Mouse (Mus musculus) liver, postnatal 0 days (tissue): ENCODE data around the gene Dscam. TPM values are rescaled to one million over a fixed set of nuclear protein-coding genes. Genes with fewer than 3 reads are reported as not detected.

Experiments
- ATAC-seq: fragments of 200-750 bp; cut with Nextera tagmentation; 2 replicates; pipeline ENCODE4 v1.8.0; 2017; ENCODE audit warnings: mild to moderate bottlenecking, moderate library complexity
- DNase-seq: peaks from one replicate; pipeline ENCODE4 v3.0.0-alpha.2; 2016
- H3K27ac ChIP-seq: fragments of 300-500 bp; sonication (generic); 2 replicates; pipeline ENCODE4 v1.5.1; 2014; ENCODE audit warnings: antibody characterized with exemption, moderate library complexity, mild to moderate bottlenecking, low read depth
- H3K27me3 ChIP-seq: fragments of 300-500 bp; sonication (generic); 2 replicates; pipeline ENCODE4 v1.6.1; 2014; ENCODE audit warnings: low read length, control low read depth, mixed read lengths; ENCODE audit not compliant: insufficient read depth
- H3K36me3 ChIP-seq: fragments of 300-500 bp; sonication (generic); replicated peaks from 2 replicates; pipeline ENCODE4 v1.6.1; 2014; ENCODE audit warnings: mild to moderate bottlenecking, control low read depth, low read length, moderate library complexity, mixed read lengths; ENCODE audit not compliant: insufficient read depth
- H3K4me1 ChIP-seq: fragments of 300-500 bp; sonication (generic); 2 replicates; pipeline ENCODE4 v1.6.1; 2014; ENCODE audit warnings: antibody characterized with exemption, mild to moderate bottlenecking, control low read depth; ENCODE audit not compliant: insufficient read depth
- H3K4me2 ChIP-seq: fragments of 300-500 bp; sonication (generic); 2 replicates; pipeline ENCODE4 v1.6.1; 2014; ENCODE audit warnings: low read depth, mild to moderate bottlenecking, low read length, moderate library complexity, mixed read lengths
- H3K4me3 ChIP-seq: fragments of 300-500 bp; sonication (generic); 2 replicates; pipeline ENCODE4 v1.5.1; 2014; ENCODE audit warnings: low read depth, low read length
- H3K9ac ChIP-seq: fragments of 300-500 bp; sonication (generic); replicated peaks from 2 replicates; pipeline ENCODE4 v1.6.1; 2014; ENCODE audit warnings: mild to moderate bottlenecking, moderate library complexity
- H3K9me3 ChIP-seq: fragments of 300-500 bp; sonication (generic); 2 replicates; pipeline ENCODE4 v1.6.1; 2016; ENCODE audit warnings: mild to moderate bottlenecking, control low read depth, low read length, mixed read lengths
- CTCF ChIP-seq: sonication (generic); IDR thresholded peaks from 2 replicates; pipeline ENCODE4 v1.5.1; 2016; ENCODE audit warnings: antibody characterized with exemption, low read depth
- EP300 ChIP-seq: IDR thresholded peaks from 2 replicates; pipeline ENCODE4 v1.6.1; 2016; ENCODE audit warnings: antibody characterized with exemption, low read depth, mild to moderate bottlenecking
- WGBS: fragments of 180-500 bp; shearing (Covaris S2); extraction: QIAGEN DNeasy Blood & Tissue Kit; methylation state at CpG from one replicate; pipeline ENCODE4 v1.1.7; 2014; ENCODE audit not compliant: insufficient replicate concordance; 5-methylcytosine and 5-hydroxymethylcytosine counted together
- polyA plus RNA-seq: library from polyadenylated mRNA; unstranded; fragments of >200 nt; fragmentation: Nextera tagmentation; extraction: Ambion mirVana; gene quantifications from 2 replicates; pipeline ENCODE4 v1.2.1, GENCODE M21; 2015

Gene Dscam
- polyA plus RNA-seq, 1 experiment from 2014 or later: not detected

DNA sequence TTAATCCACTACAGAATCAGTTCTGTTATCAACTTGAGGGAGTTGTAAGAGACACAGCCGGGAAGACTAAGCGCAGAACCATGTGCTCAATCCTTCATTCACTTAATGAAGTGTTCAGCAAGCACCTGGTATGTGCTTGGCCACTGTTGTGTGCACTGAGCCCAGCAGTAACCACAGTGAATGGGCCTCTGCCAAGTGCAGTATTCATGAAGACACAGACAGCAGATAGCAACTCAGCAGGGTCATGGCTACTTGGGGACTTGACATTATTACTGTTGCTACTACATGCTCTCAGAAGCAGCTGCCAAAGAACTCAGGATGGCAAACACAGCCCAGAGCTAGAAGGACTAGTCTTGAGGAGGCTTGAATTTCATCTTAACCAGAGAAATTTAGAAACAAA, 367.9 kb downstream of the Dscam start:
- TF ChIP-seq EP300: no peak
- no peak overlapping the region for H3K9ac ChIP-seq
- WGBS: 78% methylated on average over 2 of the region's 2 CpGs
- H3K27ac ChIP-seq: no peak overlapping the region
- DNase-seq (no peak), ATAC-seq (no peak)
- no peaks in the 10 kb centered on the region for H3K36me3 ChIP-seq
- H3K4me2 ChIP-seq: no peak overlapping the region
- H3K27me3 ChIP-seq: no peaks in the 10 kb centered on the region
- no peaks in the 10 kb centered on the region for H3K9me3 ChIP-seq
- H3K4me3 ChIP-seq: no peak overlapping the region
- H3K4me1 ChIP-seq: no peaks in the 10 kb centered on the region

DNA sequence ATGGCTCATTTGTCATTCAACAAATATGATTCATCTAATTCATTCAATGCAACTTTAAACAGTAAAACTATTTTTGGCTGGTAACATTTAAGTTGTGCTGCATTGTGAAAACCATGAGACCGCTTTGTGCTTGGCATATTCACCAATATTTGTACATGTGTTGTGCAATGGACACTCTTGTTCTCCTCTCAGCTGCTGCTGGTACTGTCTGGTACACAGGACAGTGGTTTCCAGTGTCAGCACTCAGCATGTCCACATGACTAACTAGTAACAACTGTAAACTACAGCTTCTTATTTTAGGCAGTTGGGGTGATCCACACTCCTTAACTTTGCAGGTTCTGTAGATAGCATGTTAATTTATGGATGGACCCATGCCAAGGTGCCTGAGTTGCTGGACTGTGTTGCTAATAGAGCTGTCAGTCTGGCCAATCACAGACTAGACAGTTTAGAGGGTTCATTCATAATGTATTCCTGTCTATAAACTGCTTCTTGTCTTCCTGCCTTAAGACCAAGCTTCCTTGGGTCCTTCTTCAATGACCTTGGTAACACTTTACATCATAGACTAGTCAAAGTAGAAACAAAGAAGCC, 368.8 kb downstream of the Dscam start:
- no peaks in the 10 kb centered on the region for H3K36me3 ChIP-seq
- TF ChIP-seq CTCF (no peak), EP300 (no peak)
- DNase-seq (no peak), ATAC-seq (no peak)
- H3K9me3 ChIP-seq: no peaks in the 10 kb centered on the region
- no peak overlapping the region for H3K27ac ChIP-seq
- H3K4me3 ChIP-seq: no peak overlapping the region
- no peak overlapping the region for H3K9ac ChIP-seq
- no peaks in the 10 kb centered on the region for H3K4me1 ChIP-seq
- 62% methylated on average over 1 of the region's 1 CpGs for WGBS
- H3K4me2 ChIP-seq: no peak overlapping the region
- H3K27me3 ChIP-seq: no peaks in the 10 kb centered on the region

DNA sequence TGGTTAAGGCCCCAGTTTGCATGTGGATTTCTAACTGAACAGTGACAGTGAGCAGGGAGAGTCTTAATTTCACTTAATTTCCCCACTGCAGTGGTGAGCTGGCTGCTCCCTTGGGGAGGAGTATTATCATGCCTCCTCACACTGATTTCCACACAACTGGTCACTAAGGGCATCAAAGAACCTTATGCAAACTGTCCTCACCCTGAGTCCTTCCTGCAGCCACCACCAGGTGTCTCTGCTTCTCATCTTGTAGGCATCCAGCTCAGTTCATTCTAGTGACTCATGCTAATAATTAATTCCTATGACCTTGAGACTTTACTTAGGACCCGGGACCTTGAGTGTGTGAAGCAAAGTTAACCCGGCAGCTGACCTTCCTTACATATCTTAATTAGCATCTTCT, 375.1 kb downstream of the Dscam start:
- peak; percentile 59 for DNase-seq
- WGBS: 35% methylated on average over 2 of the region's 2 CpGs
- Histone ChIP-seq H3K9me3 (no peaks in the 10 kb centered on the region), H3K9ac (no peak overlapping the region), H3K27me3 (no peaks in the 10 kb centered on the region), H3K4me1 (peaks cover 1% of the 10 kb centered on the region; the same call in 1 of the 2 replicates), H3K4me3 (no peak overlapping the region), H3K36me3 (no peaks in the 10 kb centered on the region), H3K4me2 (no peak overlapping the region), H3K27ac (no peak overlapping the region)
- peak; percentile 79 for TF ChIP-seq CTCF
- TF ChIP-seq EP300: no peak
- peak; percentile 73 for ATAC-seq

DNA sequence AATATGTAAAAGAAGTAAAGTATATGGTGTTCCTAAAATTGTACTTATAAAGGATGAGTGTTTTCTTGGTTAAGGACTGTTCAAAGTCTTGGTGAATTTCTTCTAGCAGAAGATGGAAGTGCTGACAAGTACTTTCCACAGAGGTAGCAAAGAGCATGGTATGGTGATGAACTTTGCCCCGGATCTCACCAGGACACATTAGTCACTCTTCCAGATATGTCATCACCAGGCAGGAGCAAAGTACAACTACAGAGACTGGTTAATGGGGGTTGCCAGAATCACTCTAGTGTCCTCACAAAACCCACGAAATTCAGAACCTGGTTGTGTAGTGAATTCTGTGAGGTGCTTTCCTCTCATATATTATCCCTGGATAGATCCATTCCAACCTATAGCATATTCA, 379.2 kb downstream of the Dscam start:
- TF ChIP-seq EP300 (peak; percentile 57; the same call in 1 of the 2 replicates), CTCF (no peak)
- Histone ChIP-seq H3K36me3 (no peaks in the 10 kb centered on the region), H3K4me1 (peaks cover 2% of the 10 kb centered on the region; the same call in 1 of the 2 replicates), H3K4me2 (no peak overlapping the region), H3K9me3 (no peaks in the 10 kb centered on the region), H3K27me3 (no peaks in the 10 kb centered on the region), H3K4me3 (no peak overlapping the region), H3K9ac (no peak overlapping the region), H3K27ac (peak overlapping the region; percentile 49; the same call in 1 of the 2 replicates)
- DNase-seq (peak; percentile 49), ATAC-seq (peak; percentile 97)
- WGBS: 44% methylated on average over 2 of the region's 2 CpGs

DNA sequence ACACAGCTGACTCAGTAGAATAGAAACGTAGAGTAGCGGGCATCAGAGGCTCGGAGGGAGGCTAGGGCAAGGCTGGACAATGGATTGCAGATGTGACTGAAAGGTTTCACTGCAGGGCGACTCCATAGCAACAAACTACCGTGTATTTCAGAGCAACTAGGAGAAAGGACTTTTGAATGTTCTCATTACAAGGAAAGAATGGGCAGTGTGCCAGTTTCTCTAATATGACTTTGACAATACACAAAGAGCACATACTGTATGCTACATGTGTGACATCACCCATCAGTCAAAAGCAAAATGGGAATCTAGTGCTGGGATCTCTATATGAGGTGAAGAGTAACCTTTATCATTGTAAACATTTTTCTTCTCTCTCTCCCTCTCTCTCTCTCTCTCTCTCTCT, 382.3 kb downstream of the Dscam start:
- no peaks in the 10 kb centered on the region for H3K36me3 ChIP-seq
- no peak overlapping the region for H3K4me3 ChIP-seq
- TF ChIP-seq EP300 (no peak), CTCF (no peak)
- H3K4me2 ChIP-seq: no peak overlapping the region
- DNase-seq (no peak), ATAC-seq (no peak)
- H3K4me1 ChIP-seq: peaks cover 2% of the 10 kb centered on the region; the same call in 1 of the 2 replicates
- H3K9ac ChIP-seq: no peak overlapping the region
- H3K27ac ChIP-seq: no peak overlapping the region
- WGBS: 73% methylated on average over 5 of the region's 5 CpGs
- no peaks in the 10 kb centered on the region for H3K9me3 ChIP-seq
- H3K27me3 ChIP-seq: no peaks in the 10 kb centered on the region

DNA sequence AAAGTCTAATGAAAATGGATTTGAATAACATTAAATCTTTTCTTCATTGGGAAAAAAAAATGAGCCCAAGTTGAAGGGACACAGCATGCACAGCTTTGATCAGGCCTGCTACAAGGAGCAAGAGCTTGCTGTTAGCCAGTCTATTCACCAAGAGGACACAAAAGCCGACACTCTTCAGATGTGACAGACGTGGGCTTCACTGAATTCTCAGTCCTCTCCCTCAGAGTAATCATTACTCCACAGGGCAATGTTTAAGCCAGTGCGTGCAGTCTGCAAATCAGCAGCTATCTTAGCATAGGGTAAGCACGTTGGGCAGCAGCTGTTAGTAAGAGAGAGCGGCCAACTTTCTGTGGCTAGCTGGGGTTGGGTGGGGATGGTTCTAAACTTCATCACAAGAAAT, 391.5 kb downstream of the Dscam start:
- no peaks in the 10 kb centered on the region for H3K27me3 ChIP-seq
- 56% methylated on average over 5 of the region's 5 CpGs for WGBS
- DNase-seq: no peak
- no peak overlapping the region for H3K4me3 ChIP-seq
- H3K36me3 ChIP-seq: no peaks in the 10 kb centered on the region
- H3K27ac ChIP-seq: no peak overlapping the region
- no peaks in the 10 kb centered on the region for H3K4me1 ChIP-seq
- ATAC-seq: no peak
- H3K9ac ChIP-seq: no peak overlapping the region
- H3K9me3 ChIP-seq: no peaks in the 10 kb centered on the region
- no peak overlapping the region for H3K4me2 ChIP-seq
- TF ChIP-seq CTCF: no peak
- no peak for TF ChIP-seq EP300
